Mouse (Mus musculus): ENCODE measurements at regions not wholly inside any gene's neighbourhood (a gene's known extent, or its start where the extent isn't known, plus 50 kb on each side); places are given as distances from the start of the nearest gene placed in this dataset.
A peak's percentile ranks its signal among the peaks of the same experiment; 100 is the strongest.

- DNase-seq (ENCODE audit: low spot score in 2 of 2): no peak
Observed at GRCm38 (mm10) chr9:101555011-101555673, 303.5 kb upstream of the Ppp2r3a start.

- DNase-seq (ENCODE audit: low spot score in 2 of 2): no peak
Observed at GRCm38 (mm10) chr9:101552789-101553188, 301.2 kb upstream of the Ppp2r3a start.

- no peak for DNase-seq (ENCODE audit: low spot score in 2 of 2)
Observed at GRCm38 (mm10) chr9:101551256-101551655, 299.7 kb upstream of the Ppp2r3a start.

- no peak for DNase-seq (ENCODE audit: low spot score in 2 of 2)
Observed at GRCm38 (mm10) chr9:101546213-101546832, 294.7 kb upstream of the Ppp2r3a start.

- DNase-seq (ENCODE audit: low spot score in 2 of 2): no peak
Observed at GRCm38 (mm10) chr9:101518137-101518536, 266.5 kb upstream of the Ppp2r3a start.

- no peak for DNase-seq (ENCODE audit: low spot score in 2 of 2)
Observed at GRCm38 (mm10) chr9:101510807-101511206, 259.2 kb upstream of the Ppp2r3a start.

- DNase-seq (ENCODE audit: low spot score in 2 of 2): no peak
Observed at GRCm38 (mm10) chr9:101509196-101509595, 257.6 kb upstream of the Ppp2r3a start.

- DNase-seq (ENCODE audit: low spot score in 2 of 2): no peak
Observed at GRCm38 (mm10) chr9:101507023-101507690, 255.6 kb upstream of the Ppp2r3a start.

- DNase-seq (ENCODE audit: low spot score in 2 of 2): no peak
Observed at GRCm38 (mm10) chr9:101501706-101502465, 250.3 kb upstream of the Ppp2r3a start.

GRCm38 (mm10) chr9:101501036-101501435, 249.4 kb upstream of the Ppp2r3a start:
- DNase-seq (ENCODE audit: low spot score in 2 of 2): no peak

- no peak for DNase-seq (ENCODE audit: low spot score in 2 of 2)
Observed at GRCm38 (mm10) chr9:101498721-101499120, 247.1 kb upstream of the Ppp2r3a start.

- no peak for DNase-seq (ENCODE audit: low spot score in 2 of 2)
Observed at GRCm38 (mm10) chr9:101495768-101496167, 244.2 kb upstream of the Ppp2r3a start.

GRCm38 (mm10) chr9:101489013-101489412, 237.4 kb upstream of the Ppp2r3a start:
- DNase-seq (ENCODE audit: low spot score in 2 of 2): no peak

GRCm38 (mm10) chr9:101476223-101476622, 224.6 kb upstream of the Ppp2r3a start:
- no peak for DNase-seq (ENCODE audit: low spot score in 2 of 2)

GRCm38 (mm10) chr9:101473074-101473461, 221.5 kb upstream of the Ppp2r3a start:
- DNase-seq (ENCODE audit: low spot score in 2 of 2): no peak

GRCm38 (mm10) chr9:101472101-101473073, 220.8 kb upstream of the Ppp2r3a start:
- DNase-seq (ENCODE audit: low spot score in 2 of 2): peak in 1 of 2 experiments; percentile 16

- DNase-seq (ENCODE audit: low spot score in 2 of 2): no peak
Observed at GRCm38 (mm10) chr9:101471665-101472064, 220.1 kb upstream of the Ppp2r3a start.

- no peak for DNase-seq (ENCODE audit: low spot score in 2 of 2)
Observed at GRCm38 (mm10) chr9:101469756-101470155, 218.2 kb upstream of the Ppp2r3a start.

- no peak for DNase-seq (ENCODE audit: low spot score in 2 of 2)
Observed at GRCm38 (mm10) chr9:101464727-101465427, 213.3 kb upstream of the Ppp2r3a start.

- no peak for DNase-seq (ENCODE audit: low spot score in 2 of 2)
Observed at GRCm38 (mm10) chr9:101458947-101459627, 207.5 kb upstream of the Ppp2r3a start.

Data from frontal cortex, postnatal 10 days (tissue).